Mouse (Mus musculus) CH12.LX (cell line): ENCODE measurements at regions not wholly inside any gene's neighbourhood (a gene's known extent, or its start where the extent isn't known, plus 50 kb on each side); places are given as distances from the start of the nearest gene placed in this dataset.

Experiments used
- CTCF ChIP-seq, 2 experiments: IDR thresholded peaks in 1 of 2; conservative IDR thresholded peaks in 1 of 2; 2 replicates each; pipeline ENCODE4 v1.5.1; 2011 to 2012; ENCODE audit warnings: low read depth in 2 of 2, low read length in 2 of 2, improper control_type of control experiment in 1 of 2, inconsistent platforms in 1 of 2, mild to moderate bottlenecking in 1 of 2, moderate library complexity in 1 of 2
- MXI1 ChIP-seq: IDR thresholded peaks from 2 replicates; pipeline ENCODE4 v1.6.1; 2011; ENCODE audit warnings: mild to moderate bottlenecking, low read depth, low read length, improper control_type of control experiment

GRCm38 (mm10) chr2:133749846-133750637 is 198.1 kb downstream of the Bmp2 start:
- no peak for TF ChIP-seq CTCF (conservative IDR thresholded peaks at IDR 0.05 in 1 of 2, IDR thresholded peaks at IDR 0.05 in 1 of 2; ENCODE audit: low read depth in 2 of 2, low read length in 2 of 2)
- no peak for TF ChIP-seq MXI1
